Mouse (Mus musculus) thymus, postnatal 36 days (tissue): ENCODE data around the gene Apoe.
"Not testable (repeated sequence)": the region's sequence is repeated elsewhere in the genome, so short reads cannot be mapped to it uniquely, and the experiment has no call there.

Source experiments
- DNase-seq, 2 experiments: peaks; one replicate each; pipeline ENCODE4 v3.0.0; 2022; ENCODE audit warnings: mixed read lengths in 2 of 2

Gene Apoe

GRCm38 (mm10) chr7:19691873-19692865 is 6.8 kb downstream of the Apoe start, which contains the start of gene Apoc1:
TSS of gene Apoc1 (minus strand) at chr7:19692660.
- DNase-seq, result no peak

DNA sequence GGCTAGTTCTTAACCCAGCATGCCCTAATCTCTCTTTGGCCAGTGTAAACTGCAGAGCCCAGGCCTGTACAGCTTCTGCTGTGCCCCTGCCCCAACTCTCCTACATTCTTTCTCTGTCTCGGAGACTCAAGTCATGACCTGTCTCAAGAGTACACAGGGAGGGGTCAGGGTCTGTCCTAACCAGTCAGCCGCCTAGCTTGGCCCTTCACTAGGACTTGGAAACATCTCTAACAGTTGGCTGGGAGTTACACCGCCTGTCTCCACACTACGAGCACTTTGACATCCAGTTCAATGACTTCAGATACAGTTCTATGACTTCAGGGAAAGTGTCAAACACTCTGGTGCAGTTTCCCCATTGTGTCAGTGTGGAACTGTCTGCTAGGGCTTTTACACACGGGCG is 7.6 kb downstream of the Apoe start:
- no peak for DNase-seq

DNA sequence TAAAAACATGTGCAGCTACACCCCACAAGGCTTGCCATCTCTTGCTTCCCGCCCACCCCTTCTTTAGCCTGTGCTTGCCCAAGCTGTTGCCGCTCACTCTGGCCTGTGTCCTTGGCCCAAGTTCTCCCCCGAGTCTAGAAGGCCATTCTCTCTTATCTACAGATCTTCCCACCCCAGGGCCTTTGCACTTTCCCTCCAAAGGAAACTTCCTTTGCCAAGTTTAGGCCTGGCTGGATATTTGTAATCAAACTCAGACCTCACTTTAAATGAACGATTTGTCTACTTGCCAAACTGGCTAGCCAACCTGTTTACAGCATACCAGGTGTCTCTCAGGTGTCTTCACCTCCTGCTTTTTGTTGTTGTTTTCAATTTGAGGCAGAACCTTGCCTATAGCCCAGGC is 8.1 kb downstream of the Apoe start:
- DNase-seq, result no peak

GRCm38 (mm10) chr7:19688611-19689010 is 10.4 kb downstream of the Apoe start:
- no peak for DNase-seq

DNA sequence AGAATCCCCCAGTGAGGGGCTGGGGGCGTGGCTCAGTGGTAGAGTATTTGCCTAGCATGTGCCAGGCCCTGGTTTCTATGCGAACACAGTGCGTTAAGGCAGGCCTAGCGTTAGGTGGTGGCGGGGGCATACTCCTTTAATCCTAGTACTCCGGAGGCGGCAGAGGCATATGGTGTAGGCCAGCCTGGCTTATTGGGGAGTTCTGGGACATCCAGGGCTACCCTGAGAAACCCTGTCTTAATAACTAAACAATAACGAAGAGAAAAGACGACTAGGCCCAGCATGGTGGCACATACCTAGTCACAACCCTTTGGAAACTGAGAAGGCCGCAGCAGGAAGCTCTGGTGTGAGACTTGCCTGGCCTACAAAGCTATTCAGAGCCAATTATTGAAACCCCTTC is 10.9 kb downstream of the Apoe start:
- no peak for DNase-seq

- not testable (repeated sequence) for DNase-seq
Observed at GRCm38 (mm10) chr7:19686927-19687583, 11.9 kb downstream of the Apoe start.

DNA sequence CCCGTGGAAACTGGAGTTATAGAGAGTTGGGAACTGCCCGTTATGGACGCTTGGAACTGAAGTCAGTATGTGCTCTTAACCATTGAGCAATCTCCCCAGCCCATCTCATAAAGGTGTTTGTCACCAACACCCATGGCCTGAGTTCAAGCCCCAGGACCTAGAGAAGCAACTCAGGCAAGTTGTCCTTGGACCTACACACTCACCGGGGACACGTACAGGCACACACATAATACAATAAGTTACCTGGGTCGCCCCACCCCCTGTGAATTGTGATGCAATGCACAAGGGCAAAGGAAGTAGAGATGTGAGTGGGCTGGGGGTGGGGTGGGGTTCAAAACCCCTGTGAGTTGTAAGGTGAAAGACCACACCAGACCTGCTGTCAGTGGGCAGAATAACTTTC is 12.5 kb downstream of the Apoe start:
- no peak for DNase-seq

DNA sequence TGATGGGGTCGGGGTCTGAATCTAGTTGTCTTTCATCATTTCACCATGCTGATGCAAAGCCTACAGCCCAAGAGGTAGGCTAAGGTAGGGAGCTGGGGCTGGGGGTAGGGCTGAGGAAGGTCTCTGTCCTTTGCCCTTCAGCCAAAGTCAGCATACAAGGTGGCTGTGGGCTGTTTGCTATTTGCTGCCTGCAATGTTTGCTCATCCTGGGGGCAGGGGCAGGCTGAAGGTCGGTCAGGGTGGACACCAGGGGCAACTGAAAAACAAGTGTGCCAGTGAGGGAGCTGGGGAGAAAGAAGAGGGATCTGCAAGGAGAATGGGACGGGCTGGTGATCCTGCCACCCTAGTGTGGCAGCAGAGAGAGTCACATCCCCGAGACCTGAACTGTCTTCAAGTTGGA is 13.6 kb downstream of the Apoe start:
- DNase-seq, result no peak

DNA sequence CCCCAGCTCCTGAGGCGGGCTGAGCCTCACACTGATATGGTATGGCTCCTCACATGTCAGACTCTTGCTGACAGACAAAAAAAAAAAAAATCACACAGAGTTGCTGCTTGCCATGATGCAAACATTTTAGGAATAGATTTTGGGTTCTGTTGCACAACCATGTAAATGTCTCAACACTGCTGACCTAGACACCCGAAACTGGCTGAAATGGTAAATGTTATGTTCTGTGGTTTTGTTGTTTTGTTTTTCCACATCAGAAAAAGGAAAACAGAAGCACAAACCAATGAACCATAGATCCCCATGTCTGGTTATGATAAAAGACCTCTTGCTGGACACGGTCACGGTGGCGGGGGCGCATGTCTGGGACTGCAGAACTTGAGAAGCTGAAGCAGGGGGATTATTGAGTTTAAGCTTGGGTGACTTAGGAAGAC is 15.2 kb downstream of the Apoe start:
- DNase-seq, result no peak

DNA sequence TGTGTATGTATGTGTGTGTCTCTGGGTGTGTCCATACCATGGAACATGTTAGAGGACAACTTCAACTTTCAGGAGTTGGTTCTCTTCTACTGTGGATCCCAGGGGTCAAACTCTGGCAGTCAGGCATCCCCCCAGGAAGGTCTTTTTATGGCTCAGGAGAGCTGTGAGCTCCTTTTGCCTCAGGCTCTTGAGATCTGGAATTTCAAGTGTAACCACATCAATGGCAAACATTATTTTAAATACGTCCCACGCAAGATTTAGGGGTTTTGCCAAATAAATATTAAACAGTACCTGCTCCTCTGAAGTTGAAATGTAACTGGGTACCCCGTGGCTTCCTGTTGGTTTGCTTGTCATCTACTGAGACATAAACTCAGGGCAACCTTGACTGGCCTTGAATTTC is 16.0 kb downstream of the Apoe start:
- DNase-seq, result no peak

- no peak for DNase-seq
Observed at GRCm38 (mm10) chr7:19681202-19681694, 17.7 kb downstream of the Apoe start, which contains the start of the genes Gm44805 and Apoc4. TSS of gene Gm44805 (minus strand) at chr7:19681423. TSS of gene Apoc4 (minus strand) at chr7:19681479.

DNA sequence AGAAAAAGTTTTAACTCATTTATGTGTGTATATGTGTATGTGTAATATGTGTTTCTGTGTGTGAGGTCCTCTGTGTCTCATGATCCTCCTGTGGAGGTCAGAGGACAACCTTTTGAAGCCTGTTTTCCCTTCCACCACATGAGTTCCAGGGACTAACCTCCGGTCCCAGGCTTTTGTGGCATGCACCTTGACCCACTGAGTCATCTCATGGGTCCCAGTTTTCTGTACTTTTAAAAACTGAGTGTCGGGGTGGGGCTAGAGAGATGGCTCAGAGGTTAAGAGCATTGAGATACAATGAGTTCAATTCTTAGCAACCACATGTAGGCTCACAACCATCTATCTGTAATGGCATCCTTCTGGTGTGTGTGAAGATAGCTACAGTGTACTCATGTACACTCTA is 18.3 kb downstream of the Apoe start:
- DNase-seq, result no peak

- no peak for DNase-seq
Observed at GRCm38 (mm10) chr7:19678901-19679300, 20.1 kb downstream of the Apoe start.

GRCm38 (mm10) chr7:19677872-19678271 is 21.1 kb downstream of the Apoe start, which contains the start of gene Apoc2:
TSS of gene Apoc2 (minus strand) at chr7:19677941.
- no peak for DNase-seq

GRCm38 (mm10) chr7:19676662-19677061 is 22.3 kb downstream of the Apoe start:
- DNase-seq, result no peak

- DNase-seq, result no peak
Observed at GRCm38 (mm10) chr7:19675824-19676223, 23.2 kb downstream of the Apoe start.

- DNase-seq, result no peak
Observed at GRCm38 (mm10) chr7:19673083-19673699, 25.8 kb downstream of the Apoe start.

- DNase-seq, result no peak
Observed at GRCm38 (mm10) chr7:19671511-19671910, 27.5 kb downstream of the Apoe start.

- DNase-seq, result peak; percentile 83 to 85
Observed at GRCm38 (mm10) chr7:19668947-19669721, 29.9 kb downstream of the Apoe start.

DNA sequence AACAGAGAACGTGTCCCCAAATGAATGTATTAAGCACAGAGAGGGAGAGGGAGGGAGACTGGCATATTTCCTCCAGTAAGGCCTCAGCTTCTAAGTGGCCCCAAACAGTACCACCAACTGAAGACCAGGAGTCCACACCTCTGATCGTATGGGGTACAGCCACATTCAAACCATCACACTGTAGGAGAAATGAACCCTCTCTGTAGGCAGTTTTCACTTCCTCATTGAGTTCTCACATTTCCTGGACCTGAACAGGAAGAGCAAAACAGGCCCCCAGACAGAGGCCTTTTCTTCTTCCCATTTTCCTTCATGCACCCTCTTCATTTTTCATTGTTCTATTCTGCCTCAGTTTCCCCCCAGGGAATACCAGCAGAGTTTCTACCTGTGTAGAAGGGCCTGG is 31.6 kb downstream of the Apoe start:
- no peak for DNase-seq

DNA sequence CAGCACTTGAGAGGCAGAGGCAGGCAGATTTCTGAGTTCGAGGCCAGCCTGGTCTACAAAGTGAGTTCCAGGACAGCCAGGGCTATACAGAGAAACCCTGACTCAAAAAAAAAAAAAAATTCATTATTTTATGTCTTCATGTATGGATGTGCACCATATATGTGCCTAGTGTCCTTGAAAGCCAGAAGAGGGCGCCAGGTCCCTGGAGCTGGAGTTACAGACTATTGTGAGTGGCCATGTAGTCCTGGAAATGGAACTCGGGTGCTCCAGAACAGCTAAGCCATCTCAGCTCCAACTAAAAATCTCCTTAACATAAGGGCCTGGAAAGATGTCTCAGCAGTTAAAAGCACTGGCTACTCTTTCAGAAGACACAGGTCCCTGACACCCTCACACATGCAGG is 32.2 kb downstream of the Apoe start:
- DNase-seq, result no peak
